Mouse (Mus musculus): ENCODE measurements around the gene Rela. TPM values are rescaled to one million over a fixed set of nuclear protein-coding genes. Genes with fewer than 3 reads are reported as not detected.
A peak's percentile ranks its signal among the peaks of the same experiment; 100 is the strongest.
"Not testable (repeated sequence)": the region's sequence is repeated elsewhere in the genome, so short reads cannot be mapped to it uniquely, and the experiment has no call there.

Rela gene
- total RNA-seq, 2 experiments from 2014 or later = 36.1 to 66.0 TPM

DNA sequence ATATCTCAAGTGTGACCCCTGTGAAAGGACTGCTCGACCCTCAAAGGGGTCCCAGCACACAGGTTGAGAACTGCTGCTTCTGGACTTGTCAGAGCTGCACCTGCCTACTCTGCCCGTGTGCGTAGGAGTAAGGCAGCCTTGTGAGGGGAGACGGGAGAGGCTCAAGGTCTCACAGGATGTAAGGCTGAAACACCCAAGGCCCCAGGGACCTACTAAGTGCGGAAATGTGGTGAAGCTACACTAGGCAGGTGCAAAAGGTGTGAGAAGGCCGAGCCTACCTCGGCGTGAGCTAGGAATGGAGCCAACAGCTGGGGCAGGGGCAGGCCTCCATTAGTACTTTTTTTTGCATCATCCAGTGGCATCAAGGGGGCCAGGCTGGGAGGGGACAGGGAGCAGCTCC lies 25.0 kb downstream of the Rela start:
- ATAC-seq (replicated peaks; ENCODE audit: low FRiP score, low TSS enrichment, poor library complexity, severe bottlenecking) = no peak

DNA sequence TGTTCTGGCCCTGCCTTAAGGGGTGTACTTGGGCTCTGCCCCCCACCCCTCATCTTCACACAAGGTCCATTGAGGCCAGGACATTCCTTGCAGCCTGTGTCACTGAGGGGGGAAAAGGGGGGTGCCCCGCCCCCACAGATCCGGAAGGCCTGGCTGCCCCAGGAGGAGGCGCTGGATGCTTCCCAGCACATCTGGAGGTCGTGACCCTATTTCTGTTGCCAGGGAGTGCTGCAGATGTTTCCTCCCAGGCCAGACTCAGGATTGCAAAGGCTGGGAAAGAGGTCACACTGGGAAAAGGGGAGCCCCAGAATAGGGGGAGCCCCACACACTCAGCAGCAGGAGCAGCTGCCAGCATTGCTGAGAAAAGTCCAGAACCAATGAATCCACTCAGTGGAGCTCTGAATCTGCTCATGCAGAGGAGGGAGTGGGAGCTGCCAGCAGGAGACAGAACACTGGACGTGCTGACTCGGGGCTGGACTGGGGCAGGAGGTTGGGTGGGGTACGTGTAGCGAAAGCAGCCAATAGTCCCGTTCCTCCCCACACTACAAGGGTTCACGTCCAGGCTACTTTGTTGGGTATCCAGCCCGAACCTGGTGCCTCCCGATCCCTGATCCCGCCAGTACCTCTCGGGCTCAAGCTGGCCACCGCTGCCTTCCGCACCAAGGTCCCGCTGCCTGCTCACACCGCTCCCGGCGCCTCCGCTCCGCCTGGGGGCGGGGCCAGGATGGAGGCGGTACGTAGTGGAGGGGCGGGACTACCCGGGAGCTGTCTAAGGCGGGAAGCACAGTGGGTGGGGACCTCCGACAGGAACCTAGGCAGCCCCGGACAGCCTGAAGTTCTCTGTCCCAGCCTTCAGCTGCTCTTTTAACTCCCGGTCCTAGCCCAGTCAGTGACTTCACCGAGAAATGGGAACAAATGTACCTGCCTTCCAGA lies 26.0 kb downstream of the Rela start, which contains the start of gene Sipa1:
TSS of gene Sipa1 (minus strand) at position 727 of the 933 bp plus-strand sequence.
- peak; percentile 84 for ATAC-seq (replicated peaks; ENCODE audit: low FRiP score, low TSS enrichment, poor library complexity, severe bottlenecking)

DNA sequence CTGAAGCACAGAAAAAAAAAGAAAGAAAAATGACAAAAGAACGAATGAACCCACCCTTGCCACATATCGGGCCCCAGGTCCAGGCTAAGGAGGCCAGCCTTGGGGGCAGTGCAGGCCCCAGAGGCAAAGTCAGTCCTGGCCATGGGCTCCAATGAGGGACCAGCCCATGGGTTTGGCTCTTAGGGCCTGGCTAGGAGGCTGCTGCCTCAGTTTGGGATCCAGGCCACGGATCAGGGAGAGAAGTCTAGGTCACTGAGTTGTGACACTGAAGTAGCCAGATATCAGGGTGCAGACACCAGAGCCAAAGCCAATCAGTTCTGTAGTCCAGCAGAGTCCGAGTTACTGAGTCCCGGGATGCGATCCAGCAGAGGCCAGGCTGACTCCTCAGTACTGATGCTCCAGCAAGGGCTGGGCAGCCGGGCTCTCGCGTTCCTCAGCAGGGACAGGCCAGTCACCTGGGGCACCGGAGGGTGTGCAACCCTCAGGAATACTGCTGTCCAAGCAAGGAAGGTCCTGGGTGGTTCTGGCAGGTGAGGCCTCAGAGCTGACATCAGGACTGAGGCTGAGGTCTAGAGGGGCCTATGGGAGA lies 27.5 kb downstream of the Rela start:
- no peak for ATAC-seq (replicated peaks; ENCODE audit: low FRiP score, low TSS enrichment, poor library complexity, severe bottlenecking)

DNA sequence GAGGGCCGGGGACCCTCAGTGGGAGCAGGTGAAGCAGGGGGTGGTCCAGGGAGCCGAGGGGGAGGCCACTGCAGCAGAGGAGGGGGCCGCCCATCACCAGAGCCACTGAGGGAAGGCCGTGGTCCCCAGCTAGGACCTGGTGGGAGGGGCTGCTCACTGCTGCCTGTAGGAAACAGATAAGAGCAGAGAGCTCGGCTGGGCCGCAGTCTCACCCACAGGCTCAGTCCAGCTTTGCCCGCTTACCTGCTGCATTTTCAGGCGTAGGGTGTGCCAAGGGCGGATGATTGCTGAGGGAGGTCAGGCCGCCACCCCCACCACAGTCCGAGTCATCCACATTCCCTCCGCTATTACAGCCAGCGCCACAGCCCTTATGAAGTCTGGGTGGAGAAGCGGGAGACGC lies 28.2 kb downstream of the Rela start:
- peak; percentile 63 for ATAC-seq (replicated peaks; ENCODE audit: low FRiP score, low TSS enrichment, poor library complexity, severe bottlenecking)

DNA sequence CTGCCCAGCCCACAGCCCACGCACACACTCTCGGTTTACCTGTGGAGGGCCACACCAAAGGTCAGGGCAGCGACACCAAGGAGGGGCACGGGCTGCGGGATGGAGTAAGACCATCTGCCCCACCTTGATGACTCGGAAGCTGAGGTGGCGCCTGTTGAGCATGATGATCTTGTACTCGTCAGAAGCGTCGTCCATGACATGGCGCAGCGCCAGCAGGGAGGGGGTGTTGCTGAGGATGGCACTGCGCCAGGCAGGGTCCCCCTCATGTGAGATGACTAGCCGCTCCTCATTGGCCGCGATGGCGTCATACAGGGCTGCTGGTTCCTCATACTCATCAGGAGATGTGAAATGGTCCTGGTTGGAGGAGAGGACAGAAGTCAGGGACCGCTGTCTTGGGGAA lies 29.1 kb downstream of the Rela start:
- ATAC-seq (replicated peaks; ENCODE audit: low FRiP score, low TSS enrichment, poor library complexity, severe bottlenecking) = no peak

DNA sequence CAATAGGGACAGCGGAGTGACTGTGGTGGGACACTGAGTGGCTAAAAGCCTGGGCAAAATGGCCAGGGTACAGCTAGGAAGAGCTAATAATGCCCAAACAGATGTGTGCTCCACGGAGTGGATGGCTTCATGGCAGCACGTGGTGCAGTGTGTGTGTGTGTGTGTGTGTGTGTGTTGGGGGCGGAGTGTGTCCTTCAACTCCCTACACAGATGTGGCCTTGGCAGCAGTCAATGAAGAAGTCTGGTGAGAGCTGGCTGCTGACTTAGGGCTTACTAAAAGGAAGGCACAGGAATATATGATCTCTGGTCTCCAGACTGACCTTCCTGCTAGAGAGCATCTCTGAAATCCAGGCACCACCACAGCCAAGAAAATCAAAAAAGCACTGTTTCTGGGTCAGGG lies 31.1 kb downstream of the Rela start:
- ATAC-seq (replicated peaks; ENCODE audit: low FRiP score, low TSS enrichment, poor library complexity, severe bottlenecking) = no peak

DNA sequence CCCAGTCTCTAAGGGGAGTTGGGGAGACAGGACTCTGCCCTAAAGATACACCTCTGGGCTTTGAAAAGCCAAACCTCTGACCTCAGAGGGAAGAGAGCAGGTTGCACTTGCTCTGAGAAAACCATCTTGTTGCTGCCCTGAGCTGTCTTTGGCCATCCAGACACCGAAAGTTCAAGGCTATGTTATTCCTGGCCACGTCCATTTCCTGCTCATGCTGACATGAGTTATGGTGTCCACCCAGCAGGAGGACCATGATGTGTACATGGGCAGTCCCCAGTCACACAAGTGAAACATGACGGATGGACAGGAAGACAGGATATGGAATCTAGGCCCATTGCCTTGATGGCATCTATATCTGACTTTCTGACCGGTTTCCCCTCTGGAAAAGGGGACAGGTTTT lies 43.1 kb downstream of the Rela start:
- no peak for ATAC-seq (replicated peaks; ENCODE audit: low FRiP score, low TSS enrichment, poor library complexity, severe bottlenecking)

DNA sequence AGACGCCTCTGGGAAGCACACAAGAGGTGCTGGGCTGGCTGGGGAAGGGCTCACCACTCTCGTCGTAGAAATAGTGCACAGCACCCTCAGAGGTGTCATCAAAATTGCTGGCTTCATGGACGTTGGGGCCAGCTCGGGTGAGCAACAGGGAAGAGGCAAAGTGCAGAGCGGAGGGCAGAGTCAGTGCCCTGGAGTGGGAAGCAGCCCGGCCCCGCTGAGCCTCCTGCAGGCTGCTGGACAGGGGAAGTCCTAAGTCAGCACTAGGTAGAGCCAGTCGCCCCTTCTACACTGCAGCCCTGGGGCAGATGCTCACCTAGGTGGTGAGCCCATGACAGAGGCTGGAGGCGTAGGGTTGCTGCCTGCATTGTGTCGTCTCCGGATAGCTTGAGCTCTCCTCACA lies 47.0 kb downstream of the Rela start:
- no peak for ATAC-seq (replicated peaks; ENCODE audit: low FRiP score, low TSS enrichment, poor library complexity, severe bottlenecking)

DNA sequence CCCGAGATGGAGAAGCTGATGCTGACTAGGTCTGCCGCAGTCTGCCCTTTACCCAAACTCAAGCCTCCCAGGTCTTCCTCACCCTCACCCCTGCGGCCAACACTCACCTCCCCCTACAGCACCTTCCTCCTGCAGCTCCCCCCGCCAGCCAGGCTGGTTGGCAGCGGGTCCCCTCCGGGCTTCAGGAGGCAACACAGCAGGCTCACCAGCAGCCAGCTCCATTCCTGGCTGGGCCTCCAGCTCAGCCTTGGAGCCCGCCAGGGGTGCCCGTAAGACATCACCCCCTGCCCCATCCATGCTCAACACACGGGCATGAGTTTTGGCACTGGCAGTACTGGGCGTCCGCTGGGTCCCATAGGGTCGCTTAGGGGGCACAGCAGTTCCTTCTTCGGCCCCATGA lies 47.7 kb downstream of the Rela start:
- no peak for ATAC-seq (replicated peaks; ENCODE audit: low FRiP score, low TSS enrichment, poor library complexity, severe bottlenecking)

DNA sequence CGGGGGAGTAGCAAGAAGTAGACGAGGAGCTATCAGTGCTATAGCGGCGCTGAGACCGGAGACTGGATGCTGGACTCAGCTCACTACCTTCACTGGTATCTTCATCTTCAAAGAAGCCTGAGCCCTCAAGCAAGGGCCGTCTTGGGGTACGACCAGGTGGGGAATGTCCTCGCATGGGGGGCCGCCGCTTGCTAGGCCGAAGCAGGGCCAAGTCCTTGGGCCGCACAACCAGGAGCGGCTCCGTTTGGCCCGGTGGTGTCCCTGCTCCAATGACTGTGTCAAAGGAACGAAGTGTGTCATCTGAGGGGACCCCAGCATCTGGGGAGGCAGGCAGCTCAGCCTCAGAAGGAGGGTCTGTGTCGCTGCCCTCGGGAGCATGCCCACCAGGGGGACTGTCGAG lies 48.1 kb downstream of the Rela start:
- ATAC-seq (replicated peaks; ENCODE audit: low FRiP score, low TSS enrichment, poor library complexity, severe bottlenecking) = no peak

DNA sequence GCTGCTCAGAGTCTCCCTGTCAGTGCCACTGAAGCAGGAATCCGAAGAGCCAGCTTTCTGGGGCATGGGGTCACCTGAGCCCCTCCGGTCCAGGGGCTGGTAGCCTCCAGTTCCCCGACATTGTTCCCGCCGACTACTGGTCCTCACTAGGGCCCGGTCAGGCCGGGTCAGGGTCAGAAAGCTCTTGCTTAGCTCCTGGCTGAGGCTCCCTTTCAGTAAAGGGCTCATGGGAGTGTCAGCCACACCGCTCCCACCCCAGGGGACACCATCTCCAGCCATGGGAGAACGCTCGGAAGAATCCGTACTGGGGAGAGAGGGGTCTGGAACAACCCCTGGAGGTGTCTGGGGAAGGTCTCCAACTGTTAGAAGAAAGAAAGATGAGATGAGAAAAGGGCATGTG lies 48.6 kb downstream of the Rela start:
- no peak for ATAC-seq (replicated peaks; ENCODE audit: low FRiP score, low TSS enrichment, poor library complexity, severe bottlenecking)

DNA sequence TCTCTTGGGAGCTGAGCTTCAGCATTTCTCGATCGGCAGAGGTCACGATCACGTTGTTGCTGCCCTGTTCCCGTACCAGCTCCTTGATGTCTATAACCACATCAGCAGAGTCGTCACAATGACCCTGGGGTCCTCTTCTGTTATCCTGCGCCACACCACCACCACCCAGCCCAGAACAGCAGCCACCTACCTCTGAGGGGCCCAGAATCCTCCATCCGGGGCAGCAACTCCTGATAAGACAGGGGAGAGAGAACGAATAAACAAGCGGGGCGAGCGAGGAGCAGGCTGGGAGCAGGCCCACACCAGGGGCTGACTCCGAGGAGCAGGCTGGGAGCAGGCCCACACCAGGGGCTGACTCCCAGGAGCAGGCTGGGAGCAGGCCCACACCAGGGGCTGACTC lies 49.2 kb downstream of the Rela start:
- no peak for ATAC-seq (replicated peaks; ENCODE audit: low FRiP score, low TSS enrichment, poor library complexity, severe bottlenecking)

DNA sequence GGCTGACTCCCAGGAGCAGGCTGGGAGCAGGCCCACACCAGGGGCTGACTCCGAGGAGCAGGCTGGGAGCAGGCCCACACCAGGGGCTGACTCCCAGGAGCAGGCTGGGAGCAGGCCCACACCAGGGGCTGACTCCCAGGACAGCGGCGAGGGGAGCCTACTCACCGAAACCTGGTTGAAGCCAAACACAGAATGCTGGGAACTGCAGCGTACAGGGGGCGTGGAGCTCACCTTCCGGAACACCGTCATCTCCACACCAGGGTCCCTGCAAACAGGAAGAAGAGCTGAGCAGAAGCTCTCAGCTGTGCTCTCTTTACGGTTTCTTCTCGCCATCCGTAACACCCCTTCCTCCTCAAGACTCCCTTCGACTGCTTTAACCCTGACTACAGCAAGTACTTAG lies 49.7 kb downstream of the Rela start:
- not testable (repeated sequence) for ATAC-seq (replicated peaks; ENCODE audit: low FRiP score, low TSS enrichment, poor library complexity, severe bottlenecking)

DNA sequence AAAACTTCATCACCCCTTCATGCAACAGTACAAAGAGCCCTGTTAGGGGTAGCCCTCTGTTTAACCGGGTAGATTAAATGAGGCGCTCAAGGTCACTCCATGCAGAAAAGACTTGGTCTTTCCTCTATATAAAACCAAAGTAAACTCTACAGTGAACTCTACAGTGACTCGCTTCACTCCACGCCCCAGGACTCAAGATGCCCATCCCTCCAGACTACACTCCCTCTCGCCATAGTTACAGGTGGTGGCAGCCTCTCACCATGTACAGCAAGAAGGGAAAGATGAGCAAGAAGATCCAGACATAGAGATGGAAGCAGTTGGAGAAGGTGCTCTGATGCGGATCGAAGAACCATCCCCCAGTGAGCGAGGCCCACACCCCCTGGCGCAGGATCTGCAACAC lies 50.5 kb downstream of the Rela start:
- ATAC-seq (replicated peaks; ENCODE audit: low FRiP score, low TSS enrichment, poor library complexity, severe bottlenecking) = no peak

DNA sequence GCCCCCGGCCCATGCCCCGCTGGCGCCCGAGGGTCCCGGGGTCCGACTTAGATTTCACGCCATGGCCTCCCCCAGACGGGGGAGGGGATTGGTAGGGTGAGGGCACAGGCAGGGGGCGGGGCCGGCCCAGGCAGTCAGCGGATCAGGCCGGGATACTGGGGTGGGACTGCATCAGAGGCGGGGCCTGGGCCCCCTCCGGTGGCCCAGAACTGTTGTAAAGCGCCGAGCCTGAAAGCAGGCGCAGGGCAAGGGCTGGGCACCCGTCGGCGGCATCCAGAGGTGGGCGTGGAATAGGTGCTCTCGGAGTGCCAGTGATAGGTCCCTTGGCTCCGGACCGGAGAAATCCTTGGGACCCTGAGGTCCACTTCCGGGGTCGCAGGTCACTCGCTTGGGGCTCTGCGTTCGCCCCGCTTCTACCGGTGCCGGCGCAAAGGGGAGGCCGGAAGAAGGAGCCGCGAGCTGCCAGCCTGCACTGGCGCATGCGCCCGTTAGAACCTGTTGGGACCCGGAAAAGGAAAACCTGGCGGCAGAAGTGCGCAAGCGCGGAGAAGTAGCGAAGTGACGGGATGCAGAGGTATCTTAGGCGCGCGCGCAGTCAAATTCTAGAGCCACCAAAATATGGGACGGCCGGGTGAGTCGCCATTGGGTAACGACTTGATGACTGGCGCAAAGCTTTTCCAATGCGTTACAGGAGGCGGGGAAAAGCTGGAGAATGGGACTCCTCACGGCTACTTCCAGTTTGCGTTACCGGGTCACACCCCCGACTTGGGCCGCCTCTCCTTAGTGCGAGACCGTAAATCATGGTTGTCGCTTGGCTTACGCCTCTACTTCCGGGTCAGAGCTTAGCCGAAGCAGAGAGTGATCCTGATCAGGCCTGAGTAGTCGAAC lies 51.2 kb downstream of the Rela start, which contains the start of the genes Map3k11 and Pcnx3:
TSS of gene Map3k11 (plus strand) at position 543 of the 888 bp plus-strand sequence.
TSS of gene Pcnx3 (minus strand) at position 709 of the 888 bp plus-strand sequence.
- peak; percentile 76 for ATAC-seq (replicated peaks; ENCODE audit: low FRiP score, low TSS enrichment, poor library complexity, severe bottlenecking)

DNA sequence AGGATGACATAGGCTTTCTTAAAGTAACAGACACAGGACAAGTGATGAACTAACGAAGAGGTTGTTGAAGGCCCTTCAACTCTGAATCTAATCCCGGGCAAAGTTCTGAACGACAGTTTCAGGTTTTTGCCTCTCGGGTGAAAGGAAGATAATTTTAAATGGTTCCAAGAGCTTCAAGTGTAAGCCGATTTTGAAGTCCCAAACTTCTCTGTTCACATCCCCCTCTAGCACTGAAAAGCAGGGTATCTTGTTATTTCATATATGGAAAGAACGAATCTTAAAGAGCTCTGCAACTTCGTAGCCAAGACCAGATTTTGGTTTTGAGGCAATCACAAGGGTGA lies 51.8 kb downstream of the Rela start:
- no peak for ATAC-seq (replicated peaks; ENCODE audit: low FRiP score, low TSS enrichment, poor library complexity, severe bottlenecking)

DNA sequence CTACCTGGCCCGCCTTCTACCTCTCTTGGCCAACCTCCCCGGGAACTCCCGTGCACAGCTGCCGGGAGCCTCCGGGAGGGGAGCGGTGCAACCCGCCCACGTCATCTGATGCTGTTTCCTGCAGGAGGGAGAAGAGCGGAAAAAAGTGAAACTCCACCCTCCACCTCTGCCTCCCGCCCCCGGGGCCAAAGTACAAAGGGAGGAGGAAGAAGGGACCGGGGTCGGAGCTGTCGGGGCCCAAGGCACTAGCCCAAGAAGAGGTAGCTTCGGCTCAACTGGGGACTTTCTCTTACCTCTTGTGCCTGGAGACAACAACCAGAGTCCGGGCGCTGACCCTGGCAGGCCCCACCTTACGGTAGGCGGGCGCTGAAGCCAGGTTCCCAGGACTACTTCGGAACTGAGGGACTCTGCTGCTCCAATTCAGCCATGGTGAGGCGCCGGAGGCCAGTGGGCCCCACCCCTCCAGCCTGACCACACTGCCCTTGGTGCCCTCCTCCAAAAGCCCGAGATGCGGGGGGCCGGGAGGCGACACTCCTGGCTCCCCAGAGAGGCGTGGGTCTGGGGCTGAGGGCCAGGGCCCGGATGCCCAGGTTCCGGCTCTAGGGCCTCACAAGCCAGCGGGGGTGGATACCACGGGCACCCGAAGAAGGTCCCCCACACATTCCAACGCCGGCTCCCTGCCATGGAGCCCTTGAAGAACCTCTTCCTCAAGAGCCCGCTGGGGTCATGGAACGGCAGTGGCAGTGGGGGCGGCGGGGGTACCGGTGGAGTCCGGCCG lies 52.5 kb downstream of the Rela start:
- ATAC-seq (replicated peaks; ENCODE audit: low FRiP score, low TSS enrichment, poor library complexity, severe bottlenecking) = peak; percentile 71

DNA sequence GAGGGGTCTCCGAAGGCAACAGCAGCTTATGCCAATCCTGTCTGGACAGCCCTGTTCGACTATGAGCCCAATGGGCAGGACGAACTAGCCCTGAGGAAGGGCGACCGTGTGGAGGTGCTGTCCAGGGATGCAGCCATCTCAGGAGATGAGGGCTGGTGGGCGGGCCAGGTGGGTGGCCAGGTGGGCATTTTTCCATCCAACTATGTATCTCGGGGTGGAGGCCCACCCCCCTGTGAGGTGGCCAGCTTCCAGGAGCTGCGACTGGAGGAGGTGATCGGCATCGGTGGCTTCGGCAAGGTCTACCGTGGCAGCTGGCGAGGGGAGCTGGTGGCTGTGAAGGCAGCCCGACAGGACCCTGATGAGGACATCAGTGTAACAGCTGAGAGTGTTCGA lies 53.1 kb downstream of the Rela start:
- ATAC-seq (replicated peaks; ENCODE audit: low FRiP score, low TSS enrichment, poor library complexity, severe bottlenecking) = no peak

DNA sequence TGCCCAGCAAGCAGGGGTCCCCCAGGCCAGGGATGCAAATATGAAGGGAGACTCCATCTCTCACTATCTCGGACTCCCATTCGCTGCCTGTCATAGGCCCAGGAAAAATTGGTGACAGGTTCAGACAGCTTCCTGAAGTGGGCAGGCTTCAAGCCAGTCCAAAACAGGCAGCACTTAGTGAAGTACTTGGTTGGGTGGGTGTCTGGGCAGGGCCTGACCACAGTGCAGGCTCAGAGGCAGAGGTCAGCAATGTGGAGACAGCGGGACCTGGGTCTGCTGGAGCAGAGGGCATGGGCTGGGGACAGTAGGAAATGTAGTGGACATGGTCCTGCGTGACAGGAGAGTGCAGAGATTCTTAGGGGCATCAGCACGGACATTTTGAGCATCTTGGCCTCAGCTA lies 54.3 kb downstream of the Rela start:
- ATAC-seq (replicated peaks; ENCODE audit: low FRiP score, low TSS enrichment, poor library complexity, severe bottlenecking) = no peak

All from megakaryocyte-erythroid progenitor cell, adult 5-6 weeks (primary cell).